Mouse (Mus musculus) urinary bladder, postnatal 14 days (tissue): ENCODE measurements around the gene Sec31b.
A peak's percentile ranks its signal among the peaks of the same experiment; 100 is the strongest.

Experiments used
- DNase-seq: peaks from one replicate; pipeline ENCODE4 v3.0.0; 2021; ENCODE audit warnings: low spot score

Sec31b gene

DNA sequence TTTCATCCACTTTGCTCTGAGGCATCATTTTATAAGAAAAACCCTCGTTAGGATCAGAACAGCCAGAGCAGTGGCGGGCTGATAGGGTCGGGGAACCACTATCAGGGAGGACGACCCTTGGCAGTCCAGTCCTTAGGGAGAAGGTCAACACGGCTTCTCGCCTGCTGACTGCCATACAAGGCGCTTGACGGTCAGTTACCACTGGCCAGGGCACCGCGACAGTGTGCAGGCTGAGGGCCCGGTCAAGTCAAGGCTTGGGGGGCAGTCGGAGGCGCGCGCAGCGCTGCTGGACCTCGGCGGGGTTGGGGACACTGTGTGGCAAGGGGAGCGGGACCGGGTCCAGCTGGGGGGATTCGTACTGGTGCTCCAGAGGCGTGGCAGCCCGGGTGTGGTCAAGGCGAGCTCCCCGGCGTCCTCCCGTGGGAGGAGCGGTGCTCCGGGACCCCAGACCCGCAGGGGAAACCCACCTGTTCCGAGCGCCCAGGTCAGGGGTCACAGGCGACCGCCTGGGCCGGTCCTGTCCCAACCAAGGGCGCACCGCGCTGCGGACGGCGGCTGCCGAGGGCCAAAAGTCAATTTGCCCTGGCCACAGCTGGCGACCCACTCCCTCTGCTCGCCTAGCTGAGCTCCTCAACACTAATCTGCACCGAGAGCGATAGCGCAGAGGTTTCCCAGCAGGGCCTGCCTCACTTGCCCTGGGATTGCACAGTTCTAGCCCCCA, at the start of gene Sec31b:
Sec31b (minus strand) TSS at position 544 of the 721 bp plus-strand sequence.
- DNase-seq = peak; percentile 27

DNA sequence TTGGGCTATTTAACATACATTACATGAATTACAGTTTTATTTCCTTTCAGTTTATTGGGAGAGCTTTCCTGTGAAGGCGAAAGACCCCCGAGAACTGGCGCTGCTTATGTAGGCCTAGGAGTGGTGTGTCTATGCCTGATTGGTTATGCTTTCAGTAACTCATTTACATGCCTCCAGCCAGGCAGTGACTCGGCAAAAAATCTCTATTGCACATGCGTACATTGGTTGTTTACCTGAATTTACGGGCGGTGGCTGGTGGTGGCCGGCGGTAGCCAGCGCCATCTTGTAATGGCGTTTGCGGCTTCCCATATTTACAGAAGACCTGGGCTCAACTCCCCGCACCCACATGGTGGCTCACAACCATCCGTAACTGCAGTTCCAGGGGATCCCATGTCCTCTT, 48.5 kb upstream of the Sec31b start:
- DNase-seq = no peak

DNA sequence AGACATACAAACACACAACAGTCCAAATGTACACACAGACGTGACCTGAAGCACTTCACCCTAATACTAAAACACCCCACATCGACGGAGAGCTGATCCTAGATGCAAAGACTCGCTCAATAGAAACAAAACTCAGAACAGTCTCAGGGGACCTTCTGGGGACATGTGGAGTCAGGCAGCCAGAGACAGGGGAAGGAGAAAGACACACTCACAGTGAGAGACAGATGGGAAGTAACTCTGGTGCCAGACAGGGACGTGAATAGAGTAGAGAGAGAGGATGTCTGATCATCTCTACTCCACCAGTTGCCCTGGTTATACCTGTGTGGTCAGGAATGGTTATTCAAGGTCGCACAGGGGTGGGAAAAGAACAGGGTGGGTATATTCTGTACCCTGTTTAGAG, 46.0 kb upstream of the Sec31b start:
- no peak for DNase-seq

DNA sequence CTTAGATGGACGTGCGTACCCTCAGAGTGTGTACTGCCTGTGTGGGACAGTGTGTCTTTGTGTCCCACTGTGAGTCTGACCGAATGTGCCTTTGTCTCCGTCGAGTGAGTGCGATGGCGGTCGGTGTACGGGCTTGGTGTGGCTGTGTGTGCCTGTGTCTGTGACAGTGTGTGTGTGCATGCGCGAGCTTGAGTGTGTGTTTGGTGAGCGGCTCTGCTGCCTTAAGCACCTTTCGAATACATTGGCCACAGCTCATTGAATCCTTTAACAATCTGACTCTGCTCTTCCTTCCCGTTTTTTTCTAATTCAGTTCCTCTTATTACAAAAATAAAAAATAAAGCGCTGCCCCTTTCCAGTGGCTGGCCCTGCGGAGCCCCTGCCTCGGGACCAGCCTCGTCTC, 45.3 kb upstream of the Sec31b start:
- no peak for DNase-seq

DNA sequence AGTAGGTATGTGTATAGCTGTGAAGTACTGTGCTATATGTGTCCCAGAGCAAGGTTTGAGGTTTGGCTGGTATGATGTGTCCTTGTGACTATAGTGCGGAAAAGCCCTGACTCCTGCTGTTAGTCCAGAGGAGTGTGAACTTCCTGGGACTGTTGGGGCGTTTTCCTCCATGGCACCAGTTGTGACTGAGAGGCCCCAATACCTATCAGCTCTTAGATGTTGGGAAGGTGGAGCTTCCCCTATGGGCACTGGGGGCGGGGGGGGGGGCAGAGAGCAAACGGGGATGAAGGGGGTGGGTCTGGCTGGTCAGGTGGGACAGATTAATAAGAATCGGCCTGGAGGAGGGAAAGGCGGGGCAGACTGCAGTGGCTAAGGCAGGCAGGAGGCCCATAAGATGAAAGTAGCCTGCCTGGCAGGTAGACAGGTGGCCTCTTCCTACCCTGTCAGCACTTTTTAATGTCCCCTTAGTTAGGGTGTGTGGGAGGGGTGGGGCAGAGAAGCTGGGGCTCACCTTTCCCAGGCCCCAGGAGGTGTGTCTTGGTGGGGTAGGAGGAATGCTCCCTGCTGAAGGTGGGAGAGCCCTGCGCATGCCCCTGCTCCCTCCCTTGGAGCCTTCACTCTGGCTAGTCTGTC, 44.0 kb upstream of the Sec31b start:
- no peak for DNase-seq

DNA sequence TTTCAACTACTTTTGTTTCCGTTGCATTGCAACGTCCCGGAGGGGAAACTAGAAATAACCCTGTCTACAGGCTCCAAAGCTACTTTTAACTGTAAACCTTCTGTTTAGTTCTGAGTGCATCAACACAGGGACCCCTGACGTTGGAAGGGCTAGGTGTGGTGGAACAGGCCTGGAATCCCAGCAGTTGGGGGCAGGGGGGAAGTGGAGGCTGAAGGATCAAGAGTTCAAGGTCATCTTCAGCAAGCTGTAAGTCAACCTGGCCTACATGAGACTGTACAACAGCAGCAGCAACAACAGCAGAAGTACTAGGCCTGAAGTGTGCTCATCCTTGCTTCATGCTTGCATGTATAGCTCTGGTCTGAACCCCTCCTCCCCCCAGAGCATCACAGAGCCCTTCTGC, 42.4 kb upstream of the Sec31b start:
- DNase-seq = no peak

DNA sequence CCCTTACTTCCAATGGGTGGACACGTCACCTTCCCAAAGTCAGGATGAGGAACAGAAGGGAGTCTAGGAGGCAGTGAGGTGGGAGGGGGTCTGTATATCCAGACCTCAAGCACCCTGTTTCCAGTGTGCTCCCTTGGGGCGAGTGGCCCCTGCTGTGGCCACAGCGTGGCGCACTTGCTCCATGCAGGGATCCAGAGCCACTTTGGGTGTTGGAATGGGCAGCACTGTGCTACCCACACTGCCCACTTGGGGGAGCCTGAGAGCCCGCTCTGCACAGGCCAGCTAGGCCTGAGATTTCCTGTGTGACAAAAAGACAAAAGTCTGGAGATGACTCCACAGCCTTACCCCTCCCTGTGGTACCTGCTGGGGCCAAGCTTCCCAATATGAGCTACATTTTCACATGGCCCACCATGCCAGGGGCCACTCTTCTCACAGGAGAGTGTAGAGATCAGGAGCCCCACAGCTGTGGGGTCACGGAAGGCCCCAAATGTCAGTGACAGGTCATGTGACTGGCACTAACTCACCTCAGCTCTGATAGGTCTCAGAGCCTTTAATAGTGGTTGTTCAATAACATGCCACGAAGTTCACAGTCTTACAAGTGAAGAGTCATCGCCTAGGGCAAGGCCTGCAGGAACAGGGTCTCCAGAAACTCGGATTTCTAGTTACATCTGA, 37.1 kb upstream of the Sec31b start:
- peak; percentile 93 for DNase-seq

DNA sequence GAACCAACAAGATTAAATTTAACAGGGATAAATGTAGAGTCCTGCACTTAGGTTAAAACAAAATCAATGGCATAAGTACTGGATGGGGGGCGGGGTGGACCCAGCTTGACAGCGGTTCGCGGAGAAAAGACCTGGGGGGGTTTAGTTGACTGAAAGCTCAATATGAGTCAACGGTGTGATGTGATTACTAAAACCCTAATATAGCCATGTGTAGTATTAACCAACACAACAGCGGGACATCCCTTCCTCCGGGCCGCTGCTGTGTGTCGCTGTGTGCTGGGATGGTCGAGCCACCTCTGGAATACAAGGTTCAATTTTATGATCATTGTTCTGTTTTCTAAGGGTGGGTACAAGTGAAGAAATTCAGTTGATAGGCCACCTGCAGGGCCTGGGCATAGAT, 36.4 kb upstream of the Sec31b start:
- no peak for DNase-seq

DNA sequence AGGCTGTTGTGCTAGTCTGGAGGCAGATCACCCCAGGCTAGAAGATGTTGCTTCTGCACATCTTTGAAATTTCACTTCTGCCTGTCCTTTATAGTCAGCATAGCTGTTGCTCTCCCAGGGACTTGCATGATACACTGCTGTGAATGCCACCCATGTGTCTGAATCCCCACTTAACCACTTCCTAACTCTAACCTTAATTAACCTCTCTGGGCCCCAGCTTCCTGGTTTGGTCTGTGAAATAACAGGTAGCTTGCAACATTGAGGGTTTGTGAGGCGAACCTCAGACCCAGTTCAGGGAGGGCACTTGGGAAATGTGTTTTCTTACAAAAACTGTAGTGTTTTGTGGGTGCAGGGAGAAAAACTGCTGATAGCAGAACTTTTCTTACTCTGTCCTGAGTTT, 32.4 kb upstream of the Sec31b start:
- DNase-seq = no peak

DNA sequence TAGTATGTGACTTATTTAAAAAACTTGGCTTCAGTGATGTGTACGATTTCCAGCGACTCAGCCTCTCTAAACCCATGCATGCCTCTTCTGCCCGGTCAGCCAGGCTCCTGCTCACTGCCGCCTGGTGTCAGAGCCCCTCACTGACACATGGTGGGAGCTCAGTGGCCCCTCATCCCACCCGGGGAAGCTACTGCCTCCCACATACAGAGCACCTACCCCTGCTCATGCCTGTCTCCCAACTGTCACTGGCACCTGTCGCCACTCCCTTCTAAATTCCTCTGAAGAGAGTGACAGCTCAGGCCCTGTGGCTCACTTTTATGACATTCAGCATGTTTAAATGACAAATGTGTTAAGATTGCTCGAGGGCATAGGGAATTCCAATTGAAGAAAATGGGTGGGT, 30.6 kb upstream of the Sec31b start:
- DNase-seq = no peak

DNA sequence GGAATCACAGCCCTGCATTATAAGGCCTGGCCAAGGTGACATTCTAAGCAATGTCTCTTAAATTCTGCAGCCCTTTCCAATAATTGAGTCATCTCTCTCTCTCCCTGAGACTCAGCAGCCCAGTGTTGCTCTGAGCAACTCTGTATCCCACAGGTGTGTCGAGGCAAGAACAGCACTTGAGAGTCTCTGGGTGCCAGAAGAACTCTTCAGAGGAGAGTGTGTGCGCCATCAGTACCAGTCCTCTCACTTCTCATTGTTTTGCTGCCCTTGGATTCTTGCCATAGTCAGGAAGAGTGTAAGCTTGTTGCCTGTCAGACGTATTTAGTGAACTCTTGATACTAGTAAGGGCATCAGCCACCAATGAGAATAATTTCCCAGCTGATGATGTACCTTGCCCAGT, 22.1 kb upstream of the Sec31b start:
- DNase-seq = no peak

DNA sequence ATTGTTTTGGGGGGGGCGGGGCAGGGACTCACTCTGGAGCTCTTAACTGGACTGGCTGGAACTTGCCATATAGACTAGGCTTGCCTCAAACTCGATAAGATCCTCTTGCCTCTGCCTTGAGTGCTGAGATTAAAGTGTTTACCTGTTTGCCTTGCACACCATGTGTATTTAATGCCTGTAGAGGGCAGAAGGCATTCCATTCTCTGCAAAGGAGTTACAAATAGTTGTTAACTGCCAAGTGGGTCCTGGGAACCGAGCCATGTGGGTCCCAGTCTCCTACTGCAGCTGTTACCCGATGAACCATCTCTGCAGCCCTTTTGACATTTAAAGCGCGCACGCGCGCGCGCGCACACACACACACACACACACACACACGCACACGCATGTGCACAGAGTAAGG, 18.3 kb upstream of the Sec31b start:
- DNase-seq = no peak

DNA sequence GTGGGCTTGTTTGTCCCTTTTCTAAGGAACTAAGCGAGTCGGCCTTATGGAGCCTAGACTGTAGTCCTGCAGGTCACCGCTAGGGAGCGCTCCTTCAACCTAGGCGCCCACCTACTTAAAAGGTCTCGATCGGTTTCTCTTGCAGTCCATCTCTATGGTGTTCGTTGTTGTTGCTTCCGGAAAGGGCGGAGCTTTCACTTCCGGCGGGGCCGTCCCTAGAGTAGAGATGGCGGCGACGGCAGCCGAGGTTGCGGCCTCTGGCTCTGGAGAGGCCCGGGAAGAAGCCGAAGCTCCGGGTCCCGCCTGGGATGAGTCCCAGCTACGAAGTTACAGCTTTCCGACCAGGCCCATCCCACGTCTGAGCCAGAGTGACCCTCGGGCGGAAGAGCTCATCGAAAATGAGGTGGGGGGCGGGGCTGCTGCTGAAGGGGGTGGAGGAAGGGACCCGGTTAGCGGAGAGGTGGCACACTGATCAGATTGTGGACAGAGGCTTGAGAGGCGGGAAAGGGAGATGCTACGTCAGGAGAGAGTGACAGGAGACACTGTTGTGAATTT, 17.1 kb upstream of the Sec31b start, which contains the start of gene Hif1an:
Hif1an (plus strand) TSS at position 199 of the 555 bp plus-strand sequence.
- DNase-seq = peak; percentile 93

DNA sequence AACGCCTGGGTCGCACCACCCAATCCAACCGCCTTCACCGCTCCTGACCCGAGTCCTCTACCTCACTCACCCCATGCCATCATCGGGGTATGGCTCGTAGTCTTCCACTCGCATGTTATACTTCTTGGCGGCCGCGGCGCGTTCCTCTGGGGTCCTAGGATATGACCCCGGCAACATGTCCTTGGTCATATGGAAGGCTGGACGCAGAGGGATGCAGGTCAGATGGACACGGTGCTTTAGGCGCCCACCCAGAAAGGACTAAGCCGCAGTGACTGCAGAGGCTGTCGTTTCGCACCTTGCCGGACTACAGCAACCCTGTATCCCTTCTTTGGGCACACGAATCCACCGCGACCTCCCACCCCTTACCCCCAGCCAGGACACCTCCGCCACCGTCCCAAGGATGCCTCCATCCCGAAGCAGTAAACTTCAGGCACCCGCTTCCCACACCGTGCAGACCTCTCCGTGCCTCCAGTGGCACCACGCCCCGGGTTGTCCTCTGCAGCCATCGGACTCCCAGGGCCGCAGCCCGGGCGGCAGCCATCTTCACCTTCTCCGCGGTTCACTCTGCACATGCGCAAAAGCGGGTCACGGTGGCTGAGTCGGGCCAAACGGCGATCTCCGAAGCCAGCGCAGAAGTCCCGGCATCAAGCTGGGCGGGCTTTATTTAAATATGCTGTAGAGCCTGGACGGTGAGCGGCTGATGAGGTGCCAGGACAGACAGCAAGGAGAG, 9.4 kb upstream of the Sec31b start, which contains the start of gene Ndufb8:
Ndufb8 (minus strand) TSS at position 580 of the 730 bp plus-strand sequence.
- DNase-seq = peak; percentile 96

DNA sequence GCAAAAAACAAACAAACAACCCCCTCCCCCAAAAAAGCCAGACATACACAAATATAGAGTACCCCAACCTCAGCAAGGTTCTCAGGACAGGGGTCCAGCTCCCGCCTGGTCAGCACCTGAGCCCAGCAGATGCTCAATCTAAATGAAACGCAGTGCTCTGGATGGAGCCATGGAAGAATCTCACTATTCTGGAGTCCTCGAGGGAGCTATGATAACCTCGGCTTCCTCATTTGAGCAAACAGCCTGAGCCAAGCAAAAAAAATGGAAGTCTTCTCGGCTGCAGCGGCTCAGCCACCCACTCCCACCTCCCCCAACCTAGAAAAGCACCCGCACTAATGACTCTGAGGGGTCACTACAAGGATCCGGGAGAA, 8.8 kb upstream of the Sec31b start:
- DNase-seq = no peak

DNA sequence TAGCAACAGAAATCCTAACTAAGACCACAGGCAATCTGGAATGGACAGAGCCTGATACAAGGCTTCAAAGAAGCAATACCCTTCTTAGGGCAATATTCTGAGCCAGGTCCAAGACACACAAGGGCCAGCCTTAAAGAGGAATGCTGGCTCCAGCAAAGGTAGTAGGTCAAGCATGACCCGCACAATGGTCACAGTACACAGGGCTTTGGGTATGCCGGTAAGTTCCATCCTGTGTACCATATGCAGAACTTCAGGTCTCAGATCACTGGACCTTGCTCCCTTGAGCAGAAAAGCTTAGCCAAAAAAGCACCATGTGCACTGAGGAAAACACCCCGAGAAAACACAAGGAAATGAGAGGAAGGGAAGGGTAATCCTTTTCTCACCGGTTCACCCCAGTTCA, 7.6 kb upstream of the Sec31b start:
- DNase-seq = no peak

DNA sequence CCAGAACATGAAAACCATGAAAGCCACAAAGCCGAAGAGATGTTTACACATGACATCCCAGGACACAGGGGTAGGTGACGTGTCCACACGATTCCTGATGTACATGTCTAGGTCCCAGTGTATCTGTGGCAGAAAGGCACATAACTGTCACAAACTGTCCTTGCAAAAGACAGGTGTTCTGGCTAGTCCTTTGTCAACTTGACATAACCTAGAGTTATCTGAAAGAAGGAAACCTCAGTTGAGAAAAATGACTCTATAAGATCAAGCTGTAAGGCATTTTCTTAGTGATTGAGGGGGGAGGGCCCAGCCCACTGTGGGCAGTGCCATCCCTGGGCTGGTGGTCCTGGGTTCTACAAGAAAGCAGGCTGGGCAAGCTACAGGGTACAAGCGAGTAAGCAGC, 7.1 kb upstream of the Sec31b start, which contains the start of gene Gm20538:
Gm20538 (minus strand) TSS at position 101 of the 400 bp plus-strand sequence.
- DNase-seq = no peak

DNA sequence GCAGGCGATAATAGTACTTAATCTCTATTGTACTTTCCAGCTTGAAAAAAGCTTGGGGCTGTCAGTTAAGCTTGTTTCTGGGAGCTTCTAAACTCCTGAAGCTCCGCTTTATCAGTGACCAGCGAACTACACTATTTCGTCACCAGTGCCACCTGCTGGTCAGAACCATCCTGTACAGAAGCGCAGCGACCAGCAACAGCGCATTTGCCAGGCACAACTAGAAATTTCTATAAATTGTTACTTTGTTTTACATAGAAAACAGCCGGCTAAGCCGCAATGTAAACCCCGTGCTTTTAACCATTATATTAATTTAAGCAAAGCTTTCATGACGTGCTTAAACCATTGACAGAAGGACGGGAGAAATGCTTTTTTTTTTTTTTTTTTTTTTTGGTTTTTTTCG, 889 bp downstream of the Sec31b start:
- DNase-seq = peak; percentile 81

DNA sequence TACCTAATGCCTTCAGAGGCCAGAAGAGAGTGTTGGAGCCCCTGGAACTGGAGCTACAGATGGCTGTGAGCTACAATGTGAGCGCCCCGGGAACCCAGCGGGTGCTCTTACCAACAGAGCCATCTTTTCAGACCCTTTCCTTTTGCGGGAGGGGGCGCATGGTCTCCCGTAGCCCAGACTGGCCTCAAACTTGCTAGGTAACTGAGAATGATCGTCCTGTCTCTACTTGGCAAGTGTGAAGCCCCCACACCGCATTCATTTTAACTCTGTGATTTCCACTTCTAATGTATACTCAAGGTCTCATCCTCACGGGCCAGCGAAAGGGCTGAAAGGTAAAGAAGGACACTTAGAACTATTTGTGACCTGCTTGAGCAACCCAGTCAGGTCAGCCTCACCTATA, 1.3 kb downstream of the Sec31b start:
- no peak for DNase-seq

DNA sequence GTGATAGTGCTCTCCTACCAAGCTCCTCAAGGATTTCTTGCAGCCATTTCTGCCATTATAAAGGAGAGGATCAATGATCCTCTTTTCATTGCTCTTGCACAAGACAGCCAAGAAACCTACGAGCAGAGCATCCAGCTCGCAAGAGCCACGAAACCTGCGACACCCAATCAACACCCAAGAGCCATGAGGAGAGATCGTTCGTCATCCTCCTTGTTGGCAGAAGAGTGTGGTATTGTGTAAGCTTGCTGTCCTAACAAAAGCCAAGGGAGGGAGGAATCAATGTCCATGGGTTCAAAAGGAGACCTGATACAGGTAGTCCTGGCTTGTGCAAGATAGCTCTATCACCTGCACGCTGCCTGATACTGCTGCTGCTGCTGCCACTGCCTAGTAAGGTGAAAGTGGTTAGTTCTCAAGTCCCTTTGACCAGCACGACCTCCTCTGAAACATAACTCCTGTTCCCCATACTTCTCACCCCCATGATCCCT, 2.9 kb downstream of the Sec31b start:
- no peak for DNase-seq

DNA sequence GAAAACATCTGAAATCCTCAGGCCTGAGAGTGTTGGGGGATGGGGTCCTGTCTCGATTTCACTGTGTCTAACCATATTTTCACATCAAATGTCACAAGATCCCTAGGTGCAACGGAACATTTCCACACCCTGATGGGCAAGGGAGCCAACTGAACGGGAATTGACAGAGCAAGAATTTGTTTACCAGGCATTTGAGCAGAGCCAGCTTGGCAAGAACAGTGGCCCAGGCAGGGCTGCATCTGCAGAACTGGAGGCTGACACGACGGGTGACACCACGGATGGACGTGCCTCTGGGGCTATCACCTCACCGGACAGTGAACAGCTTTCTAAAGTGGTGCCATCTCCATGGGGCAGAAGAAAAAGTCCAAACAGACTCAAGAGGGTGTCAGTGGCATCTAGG, 8.2 kb downstream of the Sec31b start:
- no peak for DNase-seq

DNA sequence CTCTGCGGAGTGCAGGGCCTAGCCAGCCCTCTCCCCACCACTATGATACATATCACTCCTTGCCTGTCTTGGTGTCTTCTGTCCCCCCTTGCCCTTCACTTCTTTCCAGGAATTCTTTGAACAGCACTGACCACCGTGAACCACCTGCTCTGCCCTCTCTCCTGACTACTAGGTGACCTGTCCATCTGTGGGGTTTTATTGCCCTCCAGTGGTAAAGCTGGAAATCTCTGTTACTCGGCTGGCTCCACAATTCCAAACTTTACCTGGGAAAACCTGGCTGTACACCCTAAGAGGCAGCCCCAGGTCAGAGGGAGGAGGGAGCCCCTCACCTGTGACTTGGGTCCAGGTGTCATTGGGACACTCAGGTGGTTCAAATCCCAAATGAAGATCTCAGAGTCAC, 10.3 kb downstream of the Sec31b start:
- DNase-seq = no peak
